Mouse (Mus musculus): Measurements from ENCODE around the gene Vmn1r67.

Gene Vmn1r67

DNA sequence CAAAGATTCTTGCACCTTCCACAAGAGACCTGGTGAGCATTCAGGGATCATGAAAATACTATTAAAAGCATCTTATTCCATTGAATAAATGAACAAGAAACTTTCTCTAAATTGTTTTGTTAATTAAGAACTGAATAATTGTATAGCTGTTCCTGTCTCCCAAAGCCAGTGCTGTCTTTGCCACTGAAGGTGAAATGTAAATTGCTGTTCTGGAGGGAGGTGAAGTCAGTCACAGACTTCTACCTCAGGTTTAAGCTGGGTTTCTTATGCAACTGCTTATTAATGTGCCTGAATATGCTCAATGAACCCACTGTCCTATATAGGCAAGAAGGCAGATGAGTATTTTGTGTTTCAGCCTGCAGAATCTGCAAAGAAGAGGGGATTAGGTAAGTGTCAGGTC lies at the start of gene Vmn1r67:
Vmn1r67 (plus strand) TSS at position 301 of the 400 bp plus-strand sequence.
- no peak for DNase-seq (ENCODE audit: low read depth, low spot score)

DNA sequence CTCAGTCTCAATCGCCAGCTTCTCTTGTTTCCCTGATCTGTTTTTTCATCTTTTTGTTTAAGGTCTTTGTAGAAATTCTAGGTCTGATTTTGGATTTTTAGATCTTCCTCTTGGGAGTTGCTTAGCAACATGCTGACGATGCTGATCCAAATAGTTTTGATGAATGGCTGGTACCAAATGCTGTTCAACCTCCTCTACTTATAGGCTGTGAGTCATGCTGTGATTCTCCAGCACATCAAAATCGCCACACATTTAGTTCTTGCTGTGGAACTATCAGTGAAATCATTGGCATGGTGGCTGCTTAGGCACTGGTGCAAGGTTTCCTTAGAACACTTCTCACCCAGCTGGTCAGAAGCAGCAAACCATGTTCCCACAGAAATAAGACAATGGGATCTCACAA lies 15.0 kb downstream of the Vmn1r67 start:
- no peak for DNase-seq (ENCODE audit: low read depth, low spot score)

DNA sequence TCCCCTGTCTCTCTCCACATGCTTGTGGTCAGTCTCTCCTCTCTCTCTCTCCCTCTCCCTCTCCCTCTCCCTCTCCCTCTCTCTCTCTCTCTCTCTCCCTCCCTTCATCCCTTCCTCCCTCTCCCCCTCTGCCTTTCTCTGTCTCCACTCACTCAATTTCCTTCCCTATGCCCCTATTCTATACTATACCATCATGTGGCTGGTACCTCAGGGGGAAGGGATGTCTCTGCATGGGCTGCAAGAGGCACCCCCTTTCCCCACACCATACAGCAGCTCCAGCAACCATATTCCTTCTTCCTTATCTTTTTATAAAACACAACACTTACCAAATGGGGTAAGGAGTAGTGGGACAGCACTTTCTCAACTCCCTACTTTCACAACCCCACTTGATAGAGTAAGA lies 36.7 kb downstream of the Vmn1r67 start:
- DNase-seq (ENCODE audit: low read depth, low spot score): no peak

DNA sequence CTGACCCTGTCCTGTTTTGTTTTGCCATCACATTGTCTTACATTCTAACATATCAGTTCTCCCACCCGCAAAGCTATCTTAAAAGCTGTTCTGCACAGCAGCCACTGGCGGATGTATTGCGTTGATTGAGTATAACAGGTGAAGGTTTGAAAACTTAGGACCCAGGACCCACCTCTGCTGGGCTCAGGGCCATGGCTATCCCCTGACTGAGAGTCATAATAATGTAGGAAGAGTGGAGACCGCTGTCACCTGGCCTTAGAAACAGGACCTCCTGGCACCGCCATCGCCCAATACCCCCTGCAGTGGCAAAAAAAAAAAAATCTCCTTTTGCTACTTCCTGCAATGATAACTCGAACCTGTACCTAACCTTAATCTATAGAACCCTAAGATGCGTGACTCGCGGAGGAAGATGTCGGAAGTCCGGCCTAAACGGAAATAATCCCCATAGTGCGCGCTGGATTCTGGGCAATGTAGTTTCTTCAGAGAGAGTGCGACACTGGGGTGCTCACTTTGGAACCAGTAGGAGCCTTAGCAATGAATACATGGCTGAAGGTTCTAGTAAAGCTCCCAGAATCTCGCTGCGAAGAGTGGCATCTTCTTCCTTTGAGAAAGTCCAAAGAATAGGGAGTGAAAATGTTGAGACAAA lies 37.6 kb downstream of the Vmn1r67 start:
- DNase-seq (ENCODE audit: low read depth, low spot score): peak; percentile 30

DNA sequence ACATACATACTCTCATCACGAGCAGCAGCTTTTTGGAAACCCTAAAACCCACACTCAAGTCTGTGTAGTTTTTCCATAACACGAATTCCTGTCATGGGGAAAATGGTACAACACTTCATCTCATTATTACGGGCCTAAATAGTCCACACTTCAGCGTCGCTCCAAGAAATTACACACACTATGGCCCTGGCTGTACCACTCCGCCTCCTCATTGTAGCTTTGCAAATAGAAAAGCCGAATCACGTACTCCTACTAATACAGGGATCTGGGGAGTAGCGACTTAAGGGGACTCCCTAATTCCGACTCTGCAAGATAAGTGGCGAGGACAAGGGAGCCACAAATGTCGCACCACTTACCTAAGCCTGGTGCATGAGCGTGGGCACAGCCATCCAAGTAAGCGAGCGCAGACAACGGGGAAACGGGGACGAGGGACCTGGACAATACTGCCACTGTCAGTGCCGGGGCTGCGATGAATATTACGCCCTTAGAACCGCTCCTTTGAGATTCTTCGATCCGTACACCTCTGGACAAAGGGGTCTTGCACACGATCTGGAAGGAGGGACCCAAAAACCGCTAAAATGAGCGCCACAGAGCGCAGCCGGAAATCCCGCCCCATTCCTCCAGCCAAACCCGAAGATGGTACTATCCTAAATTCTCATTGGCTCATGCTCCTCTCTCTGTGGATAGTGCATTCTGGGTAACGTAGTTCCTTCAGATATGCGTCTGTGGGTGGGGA lies 51.8 kb downstream of the Vmn1r67 start, which contains the start of gene Zik1:
Zik1 (minus strand) TSS at position 609 of the 736 bp plus-strand sequence.
- peak; percentile 90 for DNase-seq (ENCODE audit: low read depth, low spot score)

DNA sequence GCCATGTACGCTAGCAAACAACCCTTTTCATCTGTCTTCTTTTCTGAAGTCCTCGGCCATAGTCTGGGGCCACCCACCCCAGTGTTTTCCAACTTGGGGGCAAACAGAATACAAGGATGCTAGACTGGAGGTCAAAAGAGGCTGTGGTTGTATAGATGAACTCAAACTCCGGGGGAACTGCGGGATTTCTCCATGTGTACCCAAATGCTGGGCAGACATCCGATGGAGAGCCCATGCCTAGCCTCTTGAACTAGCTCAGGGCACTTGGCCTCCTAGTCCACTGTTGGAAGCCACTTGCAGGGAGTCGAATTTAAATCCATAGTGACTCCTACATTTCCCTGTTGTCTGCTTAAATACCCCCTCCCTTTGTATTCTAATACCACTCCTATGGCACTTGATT lies 52.4 kb downstream of the Vmn1r67 start:
- DNase-seq (ENCODE audit: low read depth, low spot score): no peak

Measured in forelimb bud, embryonic 11.5 days (tissue).